Mouse (Mus musculus): ENCODE measurements around the gene Zfhx3.

Gene Zfhx3

DNA sequence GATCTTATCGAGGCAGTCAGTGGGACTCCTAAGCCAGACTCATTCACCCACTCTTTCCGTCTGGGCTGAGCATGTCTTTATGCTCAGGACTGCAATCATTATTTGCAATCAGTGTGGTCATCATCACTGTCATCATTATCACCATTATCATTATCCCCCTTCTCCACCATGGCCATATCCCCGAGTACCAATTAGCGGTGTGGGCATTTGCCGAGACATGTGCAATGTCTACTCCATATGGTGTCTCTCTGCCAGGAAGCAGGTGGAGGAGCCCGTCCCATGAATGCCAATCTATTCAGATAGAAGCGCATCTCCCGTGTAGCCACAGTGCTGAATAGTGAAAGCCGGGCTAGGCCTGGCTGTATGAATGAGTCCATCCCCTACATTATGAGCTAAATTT, 747.2 kb downstream of the Zfhx3 start:
- no peak for DNase-seq

DNA sequence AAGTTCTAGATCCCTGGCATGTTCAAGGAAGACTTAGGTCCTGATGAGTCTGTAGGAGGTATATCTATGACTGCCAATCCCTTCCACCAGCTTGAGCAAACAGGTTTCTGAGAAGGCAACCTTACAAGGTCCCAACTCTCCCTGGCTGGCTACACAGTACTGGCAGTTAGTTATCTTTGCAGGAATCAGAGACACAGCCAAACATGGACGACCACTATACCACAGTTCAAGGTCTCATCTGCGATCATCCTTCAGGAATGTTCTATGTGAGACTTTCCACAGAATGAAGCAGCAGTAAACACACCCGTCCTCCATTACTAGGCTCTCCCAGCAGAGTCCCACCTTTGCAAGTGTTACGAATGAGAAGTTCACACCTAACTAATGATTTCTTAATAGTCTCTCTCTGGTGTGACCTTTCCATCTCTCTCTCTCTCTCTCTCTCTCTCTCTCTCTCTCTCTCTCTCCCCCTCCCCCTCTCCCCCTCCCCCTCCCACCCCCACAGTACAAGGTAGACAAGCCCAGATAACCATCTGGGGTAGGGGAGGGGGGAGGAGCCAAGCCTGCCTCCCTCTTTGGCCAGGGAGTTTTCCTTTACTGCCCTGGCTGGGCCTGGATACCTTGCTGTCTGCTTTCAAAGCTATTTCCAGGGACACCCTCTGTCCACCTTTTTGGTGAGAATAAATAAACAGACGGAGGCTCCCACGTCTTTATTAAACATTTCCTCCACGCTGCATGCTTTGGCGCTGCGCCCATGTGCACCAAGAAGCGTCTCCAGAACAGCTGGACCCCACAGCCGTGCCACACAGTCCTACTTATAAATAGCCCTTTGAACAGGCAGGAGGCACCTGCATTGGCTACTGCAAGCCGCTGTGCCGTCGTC, 748.4 kb downstream of the Zfhx3 start:
- peak; percentile 14 for DNase-seq

DNA sequence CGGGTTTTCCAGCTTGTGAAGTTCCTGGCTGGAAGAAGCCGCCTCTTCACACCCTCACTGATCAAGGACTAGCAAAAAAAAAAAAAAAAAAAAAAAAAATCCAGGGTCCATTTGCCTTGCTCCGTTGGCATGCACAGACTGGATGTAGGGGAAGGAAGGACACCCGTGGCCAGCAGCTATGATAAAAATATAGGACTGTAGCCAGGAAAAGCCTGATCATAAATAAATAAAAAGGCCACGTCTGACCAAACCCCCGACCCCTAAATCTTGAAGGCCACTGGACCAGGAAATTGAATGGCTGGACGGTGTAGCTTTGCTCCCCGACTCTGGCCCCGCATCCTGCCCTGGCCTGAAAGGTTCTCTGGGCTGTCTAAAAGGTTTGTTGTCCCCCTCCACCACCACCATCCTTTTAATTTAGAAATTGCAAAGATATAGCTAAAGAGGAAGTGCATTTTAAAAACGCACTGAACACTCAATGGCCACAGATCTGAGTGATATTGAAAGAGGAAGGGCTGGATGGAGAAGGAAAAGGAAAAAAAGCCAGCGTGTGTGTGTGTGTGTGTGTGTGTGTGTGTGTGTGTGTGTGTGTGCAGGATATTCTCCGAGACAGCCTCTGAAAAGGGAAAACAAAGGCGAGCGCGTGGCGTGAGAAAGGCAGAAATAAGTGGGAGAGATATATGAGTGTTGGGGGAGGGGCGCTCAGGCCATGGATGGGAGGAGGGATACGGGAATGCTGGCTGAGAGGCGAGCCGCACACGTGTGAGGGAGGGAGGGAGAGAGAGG, 749.2 kb downstream of the Zfhx3 start:
- no peak for DNase-seq

GRCm38 (mm10) chr8:108692239-108692627, 749.8 kb downstream of the Zfhx3 start:
- DNase-seq: no peak

- DNase-seq: no peak
Observed at GRCm38 (mm10) chr8:108692669-108693665, 750.5 kb downstream of the Zfhx3 start.

DNA sequence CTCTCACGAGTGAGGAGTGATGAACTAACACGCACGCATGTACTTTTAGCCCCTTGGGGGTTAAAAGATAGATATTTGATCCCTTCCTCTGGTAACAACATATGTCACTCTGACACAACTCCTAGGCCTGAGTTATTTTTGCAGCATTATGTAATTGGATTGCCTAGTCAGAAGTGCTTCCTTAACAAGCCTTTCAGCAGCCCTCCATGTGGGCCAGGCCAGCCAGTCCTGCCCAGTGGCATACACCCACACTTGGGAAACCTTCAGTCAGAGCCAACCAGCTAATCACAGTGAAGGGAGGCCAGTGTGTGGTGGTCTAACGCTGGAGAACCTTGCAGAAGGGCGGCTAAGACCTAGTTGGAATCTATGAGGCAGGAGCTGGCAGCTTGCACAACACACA, 751.4 kb downstream of the Zfhx3 start:
- DNase-seq: no peak

GRCm38 (mm10) chr8:108694516-108694915, 752.1 kb downstream of the Zfhx3 start:
- DNase-seq: no peak

- DNase-seq: no peak
Observed at GRCm38 (mm10) chr8:108695242-108695880, 752.9 kb downstream of the Zfhx3 start.

DNA sequence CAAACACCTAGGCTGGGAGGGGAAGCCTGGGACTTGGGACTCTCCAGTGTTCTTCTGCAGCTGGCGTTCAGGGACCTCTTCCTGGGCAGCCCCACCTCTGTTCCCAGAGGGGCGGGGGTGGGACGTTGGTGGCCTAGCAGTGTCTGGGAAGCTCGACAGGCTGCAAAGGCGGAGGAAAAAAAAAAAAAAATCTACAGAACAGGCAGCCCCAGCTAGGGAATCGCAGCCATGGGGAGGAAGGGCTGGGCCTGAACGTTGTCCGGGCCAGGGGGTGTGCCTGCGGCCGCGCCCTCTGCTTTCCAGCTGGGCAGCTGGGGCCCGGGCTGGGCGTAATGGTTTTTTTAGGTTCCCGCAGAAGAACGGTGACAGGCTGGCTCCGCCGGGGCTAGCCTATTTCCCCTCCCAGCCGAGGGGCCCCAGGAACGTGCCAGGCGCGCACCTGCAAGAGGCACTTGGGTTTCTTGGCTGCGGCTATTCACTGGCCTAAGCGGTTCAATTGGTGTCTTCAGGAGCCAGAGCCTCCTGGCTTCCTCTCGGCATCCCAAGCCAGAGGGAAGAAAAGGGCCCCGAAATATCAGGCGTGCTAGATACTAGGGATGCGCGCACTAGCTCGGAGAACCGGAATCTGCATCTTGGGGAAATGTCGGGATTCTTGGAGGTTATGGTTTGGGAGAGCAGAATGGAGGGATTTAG, 753.6 kb downstream of the Zfhx3 start:
- DNase-seq: no peak

DNA sequence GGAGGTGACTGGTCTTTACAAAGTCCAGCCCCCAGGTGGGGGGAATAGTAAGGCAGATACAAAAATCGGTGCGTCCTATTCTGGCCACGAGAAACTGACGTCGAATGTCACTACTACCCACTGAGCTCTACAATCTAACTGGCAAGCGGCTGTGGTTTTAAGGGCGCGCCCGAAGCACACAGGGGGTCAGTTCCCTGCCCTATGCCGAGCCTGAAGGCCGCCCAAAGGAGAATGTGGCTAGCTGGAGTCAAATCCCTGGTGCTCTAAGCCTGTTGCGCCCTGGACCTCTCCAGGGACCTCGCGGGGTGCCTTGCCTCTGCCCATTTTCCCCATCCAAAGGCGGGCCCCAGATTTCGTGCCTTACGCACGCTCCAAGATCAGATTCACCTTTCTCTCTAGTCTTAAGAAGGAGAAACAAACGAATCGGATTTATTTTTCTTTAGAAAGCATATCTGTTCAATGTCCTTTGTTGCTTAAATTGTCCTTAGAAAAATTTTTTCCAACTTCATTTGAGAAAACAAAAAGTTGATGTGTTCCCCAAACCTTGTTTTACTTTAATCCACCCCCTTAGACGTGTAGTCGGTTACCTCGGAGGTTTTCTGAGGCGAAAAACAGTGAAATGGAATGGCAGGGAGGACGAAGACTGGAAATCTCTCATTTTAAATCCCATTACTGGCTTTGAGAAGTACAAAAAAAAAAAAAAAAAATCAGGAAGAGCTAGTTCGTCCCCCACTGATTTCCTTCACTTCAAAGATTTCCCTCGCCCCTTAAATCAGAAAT, 754.4 kb downstream of the Zfhx3 start:
- DNase-seq: no peak

GRCm38 (mm10) chr8:108697589-108697988, 755.1 kb downstream of the Zfhx3 start:
- no peak for DNase-seq

DNA sequence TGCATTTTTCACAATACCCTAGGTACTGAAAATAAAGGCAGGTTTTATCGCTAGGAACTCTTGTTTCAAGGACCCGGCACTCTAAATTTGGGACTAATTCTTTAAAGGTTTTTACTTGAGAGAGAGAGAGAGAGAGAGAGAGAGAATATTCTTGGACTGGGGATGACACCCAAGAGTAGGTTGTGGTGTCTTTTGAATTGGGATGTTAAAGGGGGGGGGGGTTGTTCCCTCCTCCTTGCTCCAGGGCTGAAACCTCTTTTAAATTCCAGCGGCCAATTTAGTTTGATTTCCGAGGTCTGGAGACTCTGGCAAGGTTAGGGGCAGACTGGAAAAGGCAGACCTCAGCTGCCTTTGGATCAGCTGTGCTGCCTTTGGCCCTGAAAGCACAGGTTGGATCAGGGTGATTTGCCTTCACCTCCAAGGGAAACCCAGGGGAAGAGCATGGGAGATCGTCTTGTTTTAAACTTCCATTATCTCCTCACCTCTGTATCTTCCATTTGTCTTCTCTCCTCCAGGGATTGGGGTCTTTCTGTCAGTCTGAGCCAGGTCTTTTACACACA, 755.7 kb downstream of the Zfhx3 start:
- DNase-seq: no peak

DNA sequence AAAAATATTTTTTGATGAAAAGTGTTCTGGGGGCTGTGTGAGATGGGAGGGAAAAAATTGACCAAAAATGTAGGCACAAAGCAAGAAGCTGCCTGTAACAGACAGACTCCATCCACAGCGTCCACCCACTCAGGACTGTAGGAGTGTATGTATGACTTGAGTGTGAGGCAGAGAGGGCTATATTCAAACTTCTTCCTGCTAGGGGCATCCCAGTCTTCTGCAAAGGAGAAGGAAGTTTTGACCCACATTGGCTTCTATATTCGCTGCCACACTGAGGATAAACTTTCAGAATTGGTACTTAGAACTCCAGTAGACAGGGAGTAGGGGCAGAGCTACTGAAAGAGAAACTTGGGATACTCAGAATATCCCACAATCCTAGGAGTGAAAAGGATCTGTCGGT, 756.6 kb downstream of the Zfhx3 start:
- no peak for DNase-seq

DNA sequence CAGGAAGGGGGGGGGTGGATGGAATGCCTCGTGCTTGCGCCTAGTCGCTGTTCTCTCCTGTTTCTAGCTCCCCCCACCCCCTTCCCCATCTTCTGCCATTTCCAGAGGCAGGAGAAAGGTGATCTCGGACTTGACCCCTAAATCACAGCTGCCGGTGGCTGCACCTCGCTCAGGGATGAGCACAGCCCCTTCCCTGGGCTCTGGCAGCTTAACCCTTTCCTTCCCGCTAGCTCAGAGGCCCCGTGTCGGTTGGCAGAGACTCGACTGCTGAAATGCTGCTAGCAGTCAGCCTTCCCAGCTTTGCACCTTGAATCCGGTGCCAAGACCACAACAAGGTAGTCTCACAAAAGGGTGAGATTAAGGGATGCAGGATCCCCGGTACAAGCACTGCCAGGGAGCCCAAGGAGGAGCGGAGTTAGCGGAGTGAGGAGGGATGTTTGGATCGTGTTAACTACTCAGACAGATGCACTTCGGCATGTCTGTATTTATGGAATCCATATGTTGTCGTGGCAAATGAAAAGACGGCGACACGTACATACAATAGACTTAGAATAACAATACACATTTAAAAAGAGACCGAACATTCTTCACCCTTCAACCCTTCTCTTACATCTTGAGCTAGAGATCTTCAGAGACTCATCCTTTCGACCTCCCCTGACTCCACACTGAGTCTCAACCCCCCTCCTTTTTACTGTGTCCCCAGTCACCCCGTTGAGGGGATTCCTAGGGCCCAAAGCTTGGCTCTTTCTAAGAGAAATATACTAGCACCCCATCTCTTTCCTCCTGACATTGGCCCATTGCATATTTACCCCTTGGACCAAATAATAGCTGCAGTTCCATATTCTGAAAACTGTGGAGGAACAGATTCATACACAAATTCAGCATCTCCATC, 757.3 kb downstream of the Zfhx3 start:
- no peak for DNase-seq

DNA sequence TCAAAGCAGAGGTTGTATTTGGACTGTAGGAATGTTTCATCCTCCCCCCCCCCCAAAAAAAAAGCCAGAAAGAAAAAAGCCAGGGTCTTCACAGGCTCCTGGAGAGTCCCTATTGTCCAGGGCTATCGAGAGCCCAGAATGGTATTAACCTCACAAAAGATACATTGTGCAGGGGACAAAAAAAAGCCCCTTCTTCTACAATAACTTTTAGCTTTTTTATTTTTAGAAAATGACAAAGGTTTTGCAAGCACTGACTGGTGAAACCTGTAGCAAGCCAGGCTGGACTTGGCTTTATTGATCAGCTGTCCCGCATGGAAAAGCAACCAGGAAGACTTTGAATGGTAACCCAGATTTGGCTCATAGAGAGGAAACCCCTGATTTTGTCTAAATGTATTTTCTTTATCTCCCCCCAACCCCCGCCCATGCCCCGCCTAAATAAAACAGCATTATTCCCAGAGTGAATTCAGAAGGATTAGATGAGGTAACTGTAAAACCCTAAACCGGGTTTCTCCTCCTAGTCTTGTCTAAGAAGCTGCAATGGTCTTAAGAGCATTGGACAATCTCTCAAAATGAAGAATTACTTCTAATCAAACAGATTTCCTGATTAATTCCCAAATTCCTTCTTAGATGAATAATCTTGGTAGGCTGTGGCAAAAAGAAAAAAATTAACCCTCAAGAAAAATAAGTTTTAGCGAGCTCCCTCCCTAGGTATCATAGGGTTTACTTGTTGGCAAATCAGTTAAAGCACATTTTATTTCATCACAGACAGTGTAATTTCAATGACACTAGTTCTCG, 759.1 kb downstream of the Zfhx3 start:
- no peak for DNase-seq

DNA sequence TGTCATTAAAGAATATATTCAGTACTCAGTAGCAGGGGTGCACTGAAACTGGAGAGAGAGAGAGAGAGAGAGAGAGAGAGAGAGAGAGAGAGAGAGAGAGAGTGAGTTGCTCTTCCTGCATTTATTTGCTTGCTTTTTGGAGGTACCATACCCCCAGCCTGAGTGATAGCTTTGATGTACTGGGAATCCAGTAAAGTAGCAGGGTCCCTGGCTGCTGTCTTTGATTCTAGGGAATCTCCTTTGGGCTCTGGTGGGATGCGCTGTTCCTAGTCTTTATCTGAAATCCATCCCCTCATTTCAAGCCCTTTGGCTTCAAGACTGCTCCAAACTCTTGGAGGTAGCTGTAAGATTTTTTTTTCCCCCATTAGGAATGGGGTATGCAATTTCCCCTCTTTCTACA, 759.8 kb downstream of the Zfhx3 start:
- no peak for DNase-seq

DNA sequence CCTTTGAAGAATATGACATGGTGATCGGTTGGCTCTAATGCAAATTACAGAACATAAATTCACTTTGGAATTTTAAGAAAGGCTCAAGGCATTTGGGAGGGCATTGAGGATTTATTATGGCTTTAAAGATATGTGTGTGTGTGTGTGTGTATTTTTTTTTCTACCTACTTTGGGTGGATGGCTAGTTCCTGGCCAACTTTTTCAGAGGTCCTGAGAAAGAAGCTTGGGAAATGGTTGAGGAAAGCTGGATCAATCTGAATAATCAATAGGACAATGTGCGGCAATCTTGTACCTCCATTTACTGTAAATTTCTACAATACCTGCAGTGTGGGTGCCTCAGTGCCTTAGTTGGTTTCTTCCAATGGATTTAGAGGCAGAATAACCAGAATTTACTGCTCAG, 763.3 kb downstream of the Zfhx3 start:
- no peak for DNase-seq

DNA sequence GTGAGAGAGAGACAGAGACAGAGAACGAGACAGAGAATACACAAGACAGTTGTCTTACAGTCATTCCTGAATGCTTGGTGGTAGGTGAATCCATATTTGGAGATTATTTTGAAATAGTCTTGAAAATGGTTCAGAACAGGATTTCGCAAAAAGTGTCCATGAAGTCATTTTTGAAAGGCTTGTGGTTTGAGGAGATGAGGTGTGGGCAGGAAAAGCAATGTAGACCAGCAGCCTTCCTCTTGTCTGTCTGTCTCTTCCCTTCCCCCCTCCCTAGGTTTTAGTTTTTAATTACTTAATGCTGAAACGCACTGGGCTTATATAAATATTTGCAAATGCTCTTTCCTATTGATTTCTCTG, 764.0 kb downstream of the Zfhx3 start:
- DNase-seq: no peak
